Mouse (Mus musculus): ENCODE results near the gene Ogfod2.

Ogfod2 gene

DNA sequence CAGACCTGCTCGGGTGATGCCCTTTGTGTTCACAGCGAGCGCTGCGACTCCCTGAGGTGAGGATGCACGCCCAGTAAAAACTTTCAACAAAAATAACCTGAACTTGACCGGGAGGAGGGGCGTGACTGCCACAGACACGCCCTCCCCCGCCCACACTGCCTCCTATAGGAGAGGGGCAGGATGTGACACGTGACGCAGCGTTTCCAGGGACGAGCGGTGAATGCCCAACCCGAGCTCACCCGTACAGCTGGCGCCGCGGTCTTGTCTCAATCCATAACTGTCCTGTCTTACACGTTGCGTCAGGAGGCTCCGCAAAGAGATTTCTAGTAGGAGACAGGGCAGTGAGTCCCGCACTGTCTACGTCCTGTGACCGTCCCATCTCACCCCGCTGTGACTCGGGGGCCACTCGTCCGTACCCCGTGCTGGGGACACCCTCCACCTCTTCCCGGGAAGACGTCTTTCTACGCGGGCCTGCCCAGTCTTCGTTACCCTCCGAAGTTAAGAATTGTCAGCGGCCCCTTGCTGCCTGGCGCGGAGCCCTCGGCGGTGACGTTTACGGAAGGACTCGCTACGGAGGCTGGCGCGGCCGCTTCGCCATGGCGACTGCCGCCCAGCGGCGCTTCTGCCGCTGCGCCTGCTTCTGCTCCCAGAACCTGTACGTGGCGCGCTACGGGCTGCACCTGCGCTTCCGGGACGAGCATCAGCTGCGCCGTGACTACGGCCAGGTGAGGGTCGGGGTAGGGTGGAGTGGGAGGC lies at the start of gene Ogfod2:
TSS of gene Ogfod2 (plus strand) at position 556 of the 756 bp plus-strand sequence.
- peak; percentile 99 for DNase-seq

- DNase-seq = no peak
These were observed 42.4 kb upstream of the Ogfod2 start for GRCm38 (mm10) chr5:124069657-124070056.

- DNase-seq = peak; percentile 62
These were observed 38.4 kb upstream of the Ogfod2 start for GRCm38 (mm10) chr5:124073682-124074081.

- DNase-seq = peak; percentile 55
These were observed 37.2 kb upstream of the Ogfod2 start for GRCm38 (mm10) chr5:124074845-124075307.

DNA sequence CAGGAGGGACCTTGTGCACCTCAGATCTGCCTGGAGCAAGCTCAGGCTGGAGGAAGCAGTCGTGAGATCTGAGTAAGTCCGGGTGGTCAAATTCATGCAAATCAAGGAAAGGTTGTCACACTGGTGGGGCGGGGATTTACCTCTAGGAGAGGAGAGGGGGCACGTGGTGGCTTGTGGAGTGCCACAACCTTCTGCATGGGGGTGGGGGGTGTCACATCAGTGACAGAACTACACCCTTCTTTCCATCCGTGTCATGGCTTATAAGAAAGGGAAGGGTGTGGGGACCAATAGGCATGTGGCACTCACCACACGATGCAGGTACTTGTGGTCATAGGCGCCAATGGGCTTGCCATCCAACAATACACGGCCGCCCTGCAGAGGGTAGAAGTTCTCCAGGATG lies 36.4 kb upstream of the Ogfod2 start:
- no peak for DNase-seq

DNA sequence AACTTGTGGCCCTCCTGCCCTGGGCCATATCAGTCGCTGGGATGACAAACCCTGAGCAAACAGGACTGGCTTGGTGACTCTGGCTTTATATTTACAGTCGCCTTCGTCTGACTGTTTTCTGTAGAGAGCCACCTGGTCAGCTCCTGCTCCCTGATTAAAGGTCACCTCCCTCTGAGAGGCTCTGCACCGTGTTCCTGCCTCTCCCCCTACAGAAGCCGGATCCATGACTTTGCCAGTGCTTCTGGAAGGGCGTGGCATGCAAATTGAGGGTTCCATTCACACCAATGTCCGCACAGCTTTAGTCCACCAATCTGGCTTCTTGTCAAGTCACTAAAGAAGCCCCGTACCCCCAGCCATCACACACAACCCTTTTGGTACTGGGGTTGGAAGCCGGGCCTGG lies 35.5 kb upstream of the Ogfod2 start:
- DNase-seq = no peak

DNA sequence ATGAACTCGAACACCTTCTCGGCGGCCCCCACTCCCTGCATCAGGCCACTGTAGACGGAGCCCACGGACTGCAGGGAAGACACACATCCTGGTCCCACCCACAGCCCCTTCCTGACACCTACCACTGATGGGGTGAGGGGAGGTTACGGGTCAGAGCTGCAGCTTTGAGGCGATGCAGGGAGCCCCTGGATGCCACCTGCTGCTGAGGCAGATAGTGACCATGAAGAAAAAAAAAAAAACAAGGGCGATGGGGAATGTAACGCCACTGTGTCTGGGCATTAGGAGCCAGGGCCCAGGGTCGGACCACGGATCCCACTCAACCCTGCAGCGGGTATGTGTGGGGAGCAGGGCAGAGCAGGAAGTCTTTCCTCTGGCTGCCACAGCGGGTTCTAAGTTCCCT lies 34.9 kb upstream of the Ogfod2 start:
- DNase-seq = no peak

DNA sequence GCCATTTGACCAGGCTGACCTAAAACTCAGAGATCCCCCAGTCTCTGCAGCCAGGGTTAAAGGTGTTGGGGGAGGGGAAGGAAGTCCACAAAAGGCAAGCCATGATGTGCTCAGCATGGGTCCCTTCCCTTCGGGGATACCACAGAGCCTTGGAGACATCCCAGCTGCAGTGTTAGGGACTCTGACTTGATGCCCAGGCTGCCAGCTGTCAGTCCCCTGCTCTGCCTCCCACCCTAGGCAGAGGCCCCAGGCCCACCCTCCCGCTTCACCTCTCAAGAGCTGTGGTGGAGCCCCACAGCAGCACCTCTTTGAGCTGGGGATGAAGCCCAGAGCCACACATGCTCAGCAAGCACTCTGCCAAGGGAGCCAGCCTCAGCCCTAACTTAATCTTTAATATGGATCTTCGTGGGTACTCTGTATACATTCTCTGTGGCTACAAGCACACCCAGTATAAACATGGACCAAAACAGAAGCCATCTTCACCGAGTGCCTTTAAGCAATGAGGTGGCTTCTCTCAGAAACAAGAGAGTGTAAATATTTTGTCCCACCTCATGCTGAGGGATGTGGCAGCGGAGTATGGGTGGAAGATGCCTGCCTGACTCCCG lies 34.1 kb upstream of the Ogfod2 start:
- DNase-seq = no peak

DNA sequence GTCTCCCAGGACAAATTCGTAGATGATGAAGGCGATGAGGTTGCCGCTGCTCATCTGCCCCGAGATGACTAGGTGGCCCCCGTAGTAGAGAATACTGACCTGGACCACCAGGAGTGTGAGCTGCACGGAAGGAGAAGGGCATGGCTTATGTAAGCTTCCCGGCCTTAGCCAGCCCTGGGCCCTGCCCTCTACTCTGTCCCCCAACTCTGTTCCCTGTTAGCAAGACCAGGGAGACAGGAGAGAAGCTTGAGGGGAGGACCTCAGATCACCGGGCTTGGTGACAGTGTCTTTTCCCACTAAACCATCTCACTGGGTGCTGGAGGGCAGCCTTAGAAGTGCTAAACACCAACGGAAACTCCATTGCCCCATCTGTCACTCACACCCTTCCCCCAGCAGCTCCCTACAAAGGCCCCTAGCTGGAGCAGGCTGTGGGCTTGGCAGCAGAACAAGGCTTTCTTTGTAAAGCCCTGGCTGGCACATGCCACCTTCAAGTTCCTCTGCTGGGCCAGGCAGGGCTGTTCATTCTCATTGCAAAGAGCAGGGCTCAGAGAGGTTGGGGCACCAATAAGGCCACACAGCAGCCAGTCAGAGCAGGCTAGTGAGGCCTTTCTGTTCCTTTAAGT lies 33.2 kb upstream of the Ogfod2 start:
- no peak for DNase-seq

- DNase-seq = no peak
These were observed 32.2 kb upstream of the Ogfod2 start for GRCm38 (mm10) chr5:124079880-124080279.

DNA sequence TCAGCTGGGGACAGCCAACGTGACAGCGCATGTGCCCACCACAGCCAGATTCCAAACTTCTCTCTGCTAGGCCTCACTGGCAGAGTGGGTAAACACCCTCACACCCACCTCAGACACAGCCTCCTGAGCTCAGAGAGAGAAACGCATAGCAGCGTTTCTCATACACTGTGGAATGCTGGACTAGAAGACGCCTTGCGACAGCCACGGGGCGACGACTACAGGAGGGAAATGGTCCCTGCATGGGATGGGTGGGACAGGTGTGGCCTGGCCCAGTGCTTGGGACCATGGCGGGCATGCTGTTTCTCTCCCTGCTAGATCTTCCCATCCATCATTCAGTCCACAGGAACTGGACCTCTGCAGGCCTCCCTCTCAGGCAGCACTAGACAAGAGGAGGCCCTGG lies 29.6 kb upstream of the Ogfod2 start:
- DNase-seq = no peak

DNA sequence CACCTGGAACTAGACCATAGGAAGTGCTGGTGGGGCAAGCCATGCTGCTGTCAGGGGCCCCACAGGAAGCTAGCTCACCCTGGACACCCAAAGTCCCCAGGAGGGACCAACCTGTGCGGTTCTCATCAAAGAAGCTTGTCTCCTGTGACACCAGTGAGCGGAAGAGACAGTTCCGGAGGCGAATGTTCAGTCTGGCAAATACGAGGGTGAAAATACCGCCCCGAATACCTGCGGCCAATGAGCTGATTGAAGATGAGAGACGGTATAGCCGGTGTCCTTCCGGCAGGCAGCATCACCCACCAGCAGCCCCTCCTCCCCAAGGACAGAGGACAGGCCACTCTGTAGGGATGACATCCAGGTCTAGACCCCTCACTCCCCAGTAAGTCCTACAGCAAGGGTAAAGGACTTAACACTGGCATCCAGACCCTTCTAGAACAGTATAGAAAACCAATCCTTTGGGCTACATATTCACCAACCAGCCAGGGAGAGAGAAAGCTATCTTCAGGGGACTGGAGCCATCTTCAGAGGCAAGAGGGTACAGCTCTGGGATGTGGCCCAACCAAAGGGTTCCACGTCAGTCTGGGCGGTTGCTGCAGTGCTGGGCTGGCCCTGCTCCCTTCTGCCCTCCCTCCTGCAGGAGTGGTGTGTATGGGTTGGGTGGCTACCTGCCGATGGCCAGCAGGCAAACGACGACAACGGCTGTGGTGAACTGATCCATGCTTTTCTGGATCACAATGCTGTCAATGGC lies 29.0 kb upstream of the Ogfod2 start:
- no peak for DNase-seq

DNA sequence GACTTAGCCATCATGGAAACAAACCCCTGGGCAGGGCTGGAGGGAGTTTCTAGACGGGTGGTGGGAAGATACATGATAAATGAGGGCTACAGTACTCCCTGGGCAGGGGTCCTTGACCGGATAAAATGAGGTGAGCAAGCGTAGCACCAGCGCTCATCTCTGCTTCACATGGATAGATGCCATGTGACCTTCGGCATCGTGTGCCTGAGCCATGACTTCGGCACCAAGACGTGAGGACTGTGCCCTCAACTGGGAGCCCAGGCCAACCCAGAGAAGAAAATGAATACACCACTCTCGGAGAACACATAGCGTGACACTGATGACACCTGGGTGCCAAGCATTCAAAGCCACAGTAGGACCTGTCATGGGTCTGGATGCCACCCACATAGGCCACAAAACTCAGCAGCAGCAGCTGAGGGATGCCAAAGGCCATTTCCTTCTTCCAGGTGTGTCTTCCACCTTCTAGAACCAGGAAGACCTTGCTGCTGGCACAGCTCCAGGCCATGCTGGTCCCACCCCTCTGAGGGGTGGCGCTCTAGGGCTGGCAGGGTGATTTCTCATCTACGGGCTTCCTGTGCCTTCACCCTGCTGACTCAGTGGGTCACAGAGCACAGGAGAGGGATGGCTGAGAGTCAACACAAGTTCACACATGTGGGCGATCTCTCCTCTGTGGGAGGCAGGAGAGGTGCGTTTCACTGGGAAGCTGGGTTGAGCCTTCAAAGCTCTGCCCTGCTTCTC lies 28.1 kb upstream of the Ogfod2 start:
- DNase-seq = no peak

- DNase-seq = peak; percentile 83
These were observed 27.4 kb upstream of the Ogfod2 start for GRCm38 (mm10) chr5:124084588-124085173.

- DNase-seq = no peak
These were observed 26.6 kb upstream of the Ogfod2 start for GRCm38 (mm10) chr5:124085513-124085912.

- no peak for DNase-seq
These were observed 25.2 kb upstream of the Ogfod2 start for GRCm38 (mm10) chr5:124086876-124087275.

DNA sequence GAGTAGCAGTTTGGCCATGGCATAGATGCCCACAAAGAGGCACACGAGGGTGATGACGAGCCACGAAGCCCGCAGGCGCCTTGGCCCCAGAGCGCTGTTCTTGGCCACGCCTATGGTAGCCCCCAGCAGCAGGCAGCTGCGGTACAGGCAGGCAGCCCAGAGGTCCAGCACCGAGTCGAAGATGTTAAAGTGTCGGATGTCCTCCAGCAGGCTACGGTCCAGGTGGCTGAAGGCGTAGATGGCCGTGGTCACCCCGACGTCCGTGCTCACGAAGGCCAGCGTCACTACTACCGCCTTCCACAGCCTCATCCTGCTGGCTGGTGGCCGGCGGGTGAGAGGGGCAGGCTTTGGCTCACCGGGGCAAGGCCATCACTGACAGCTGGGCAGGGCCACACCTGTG lies 22.2 kb upstream of the Ogfod2 start:
- DNase-seq = no peak

DNA sequence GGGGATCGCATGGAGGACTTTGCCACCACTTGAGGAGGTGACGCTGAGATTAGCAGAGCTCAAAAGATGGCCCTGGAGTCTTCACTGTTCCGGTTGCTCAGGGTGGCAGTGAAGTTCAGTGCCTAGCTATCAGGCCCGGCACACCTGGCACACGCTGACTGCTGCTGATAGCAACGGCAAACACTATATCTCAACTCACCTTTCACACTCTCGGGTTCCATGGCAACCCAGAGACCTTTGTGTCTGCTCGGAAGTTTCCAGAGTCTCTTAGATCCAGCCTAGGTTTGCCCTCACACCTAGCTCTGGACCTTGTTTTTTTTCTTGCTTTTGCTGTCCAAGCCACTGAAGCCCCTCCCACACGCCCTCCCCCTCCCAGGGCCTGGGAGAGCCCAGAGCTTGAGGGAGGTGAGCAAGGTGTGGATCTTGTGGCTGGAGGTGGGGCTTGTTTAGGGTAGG lies 20.1 kb upstream of the Ogfod2 start:
- DNase-seq = no peak

DNA sequence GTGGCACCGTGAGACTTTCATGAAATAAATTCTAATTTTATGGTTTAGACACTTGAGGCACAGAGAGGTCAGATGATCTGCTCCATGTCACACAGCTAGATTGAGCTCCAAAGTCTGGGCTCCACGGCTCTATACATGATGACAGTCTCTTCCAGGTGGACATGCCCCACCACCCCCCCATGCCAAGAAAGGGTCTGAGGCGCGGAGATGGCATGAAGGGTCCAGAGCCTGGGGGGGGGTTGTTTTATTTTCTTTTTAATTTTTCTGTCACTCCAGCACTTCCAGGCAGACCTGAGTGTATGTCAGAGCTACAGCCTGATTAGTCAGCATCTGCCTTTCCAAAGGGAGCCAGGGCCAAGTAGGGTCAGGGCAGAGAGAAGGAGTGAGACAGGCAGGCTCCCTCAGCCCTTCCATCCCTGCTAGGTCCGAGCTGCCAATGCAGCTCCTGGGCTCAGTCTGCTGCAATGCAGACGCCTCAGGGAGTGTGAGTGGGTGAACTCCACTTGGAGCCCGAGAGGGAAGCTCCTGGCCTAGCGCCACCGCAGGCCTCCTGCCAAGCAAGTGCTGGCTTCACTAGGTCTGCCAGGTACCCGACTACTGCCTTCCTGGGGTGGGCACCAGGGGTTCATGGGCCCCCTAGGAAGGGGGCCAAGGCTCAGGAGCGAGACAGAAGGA lies 18.8 kb upstream of the Ogfod2 start:
- DNase-seq = no peak

DNA sequence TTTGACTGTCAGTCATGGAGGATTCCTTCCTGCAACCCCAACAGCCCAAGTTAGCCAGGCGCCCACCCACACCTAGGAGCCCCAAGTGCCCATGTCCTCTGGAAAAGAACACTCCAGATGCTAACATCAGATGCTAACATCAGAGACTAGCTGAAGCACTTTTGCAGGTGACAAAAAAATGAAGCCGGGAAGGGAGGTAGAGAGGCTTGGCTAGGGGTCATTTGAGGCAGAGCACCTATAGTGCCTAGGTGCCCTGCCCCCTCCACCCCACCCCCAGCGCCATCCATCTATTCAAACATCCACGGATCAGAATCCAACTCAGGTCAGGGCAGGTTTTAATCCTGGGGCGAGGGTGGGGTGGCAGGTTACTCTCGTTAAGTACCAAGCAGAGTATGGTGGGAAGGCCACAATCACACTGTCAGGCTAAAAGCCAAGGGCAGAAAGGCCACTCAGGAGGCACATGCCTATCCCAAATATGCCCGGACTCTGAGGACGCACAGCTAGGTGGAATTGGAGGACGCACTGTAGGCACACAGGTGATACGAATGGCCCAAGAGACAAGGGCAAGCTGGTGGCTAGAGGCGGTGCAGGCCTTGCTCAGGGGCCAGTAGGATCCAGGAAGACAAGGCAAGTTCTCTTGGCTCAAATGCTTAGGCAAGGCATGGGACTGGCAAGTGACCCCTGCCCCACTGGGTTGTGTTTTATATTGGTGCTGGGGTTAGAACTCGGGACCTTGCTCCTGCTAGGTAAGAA lies 18.1 kb upstream of the Ogfod2 start:
- no peak for DNase-seq

DNA sequence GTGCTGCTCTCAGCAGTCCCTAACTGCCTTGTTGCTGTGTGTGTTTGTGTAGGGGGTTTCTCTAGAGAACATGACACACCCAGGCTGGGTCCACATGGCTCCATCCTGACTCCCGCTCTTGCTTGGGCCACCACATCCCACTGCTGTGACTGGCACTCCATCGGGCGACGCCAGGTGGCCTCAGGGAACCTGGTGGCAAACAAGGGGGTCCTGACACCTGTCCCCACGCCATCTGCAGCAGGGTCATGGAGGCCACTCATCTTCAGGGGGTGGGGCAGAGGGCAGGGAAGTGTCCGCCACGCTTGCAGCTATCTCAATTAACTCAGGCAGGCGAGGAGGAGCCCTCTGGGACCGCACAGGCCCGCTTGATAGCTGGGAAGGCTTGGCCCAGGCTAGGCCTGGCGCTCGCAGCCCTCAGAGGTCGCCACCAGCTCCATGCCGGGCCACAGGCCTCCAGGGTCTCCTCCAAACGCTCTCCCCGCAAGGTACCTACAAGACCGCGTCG lies 17.0 kb upstream of the Ogfod2 start:
- peak; percentile 22 for DNase-seq
